Mouse (Mus musculus) spleen, adult 2 months (tissue): ENCODE results near the gene Olfr1188. TPM values are rescaled to one million over a fixed set of nuclear protein-coding genes. Genes with fewer than 3 reads are reported as not detected.
"Not testable (repeated sequence)": the region's sequence is repeated elsewhere in the genome, so short reads cannot be mapped to it uniquely, and the experiment has no call there.

Source experiments
- DNase-seq, 2 experiments: peaks; one replicate each; pipeline versions ENCODE4 v3.0.0 to v3.0.0-alpha.2; 2012 to 2021; ENCODE audit warnings: low spot score in 2 of 2, low read depth in 1 of 2
- H3K27ac ChIP-seq: fragments of 200-500 bp; 2 replicates; pipeline ENCODE4 v1.5.1; 2012; ENCODE audit warnings: low read length, inconsistent platforms; ENCODE audit not compliant: insufficient read depth
- H3K27me3 ChIP-seq: fragments of 200-500 bp; 2 replicates; pipeline ENCODE4 v1.6.1; 2012; ENCODE audit warnings: mild to moderate bottlenecking, moderate library complexity, low read length, inconsistent platforms; ENCODE audit not compliant: control insufficient read depth, insufficient read depth
- H3K36me3 ChIP-seq: fragments of 200-500 bp; 2 replicates; pipeline ENCODE4 v1.6.1; 2012; ENCODE audit warnings: mild to moderate bottlenecking, low read length, inconsistent platforms; ENCODE audit not compliant: control insufficient read depth, insufficient read depth
- H3K4me1 ChIP-seq: fragments of 200-500 bp; 2 replicates; pipeline ENCODE4 v1.6.1; 2011; ENCODE audit warnings: inconsistent platforms; ENCODE audit not compliant: control insufficient read depth, insufficient read depth, insufficient read length
- H3K4me3 ChIP-seq: fragments of 200-500 bp; 2 replicates; pipeline ENCODE4 v1.5.1; 2011; ENCODE audit warnings: mild to moderate bottlenecking, inconsistent platforms; ENCODE audit not compliant: insufficient read depth, insufficient read length; ENCODE audit errors: extremely low read depth
- CTCF ChIP-seq: fragments of 200-500 bp; IDR thresholded peaks from 2 replicates; pipeline ENCODE4 v1.5.1; 2011; ENCODE audit warnings: mild to moderate bottlenecking, inconsistent platforms; ENCODE audit not compliant: insufficient read depth, insufficient read length, insufficient replicate concordance; ENCODE audit errors: extremely low read depth
- POLR2A ChIP-seq: fragments of 200-500 bp; IDR thresholded peaks from 2 replicates; pipeline ENCODE4 v1.6.1; 2011; ENCODE audit warnings: low read depth, low read length, inconsistent platforms
- WGBS: fragments of 180-500 bp; shearing (Covaris S2); methylation state at CpG from one replicate; pipeline ENCODE4 v1.1.7; 2018; 5-methylcytosine and 5-hydroxymethylcytosine counted together
- polyA plus RNA-seq: library from polyadenylated mRNA; depleted of rRNA; stranded (reverse); fragments of >200 nt; gene quantifications from 2 replicates; pipeline ENCODE4 v1.2.3, GENCODE M21; 2012; rRNA removed

Olfr1188 gene
- polyA plus RNA-seq: not detected in 2 replicates

GRCm38 (mm10) chr2:88556635-88557034 lies at the start of gene Olfr1188:
Gene Olfr1188 (plus strand): TSS chr2:88556935.
- H3K36me3 ChIP-seq: no peaks in the 10 kb centered on the region
- no peak within 1 kb of the TSS for H3K4me3 ChIP-seq
- no peak for DNase-seq
- WGBS: 81% methylated on average over 2 of the region's 2 CpGs
- TF ChIP-seq CTCF: no peak
- no peak for TF ChIP-seq POLR2A
- no peak within 1 kb of the TSS for H3K27ac ChIP-seq
- H3K27me3 ChIP-seq: no peaks in the 10 kb centered on the region
- H3K4me1 ChIP-seq: no peaks in the 10 kb centered on the region

- Histone ChIP-seq H3K27me3 (no peaks in the 10 kb centered on the region), H3K4me1 (no peaks in the 10 kb centered on the region), H3K27ac (no peak within 1 kb of the TSS), H3K36me3 (no peaks in the 10 kb centered on the region), H3K4me3 (no peak within 1 kb of the TSS)
- no peak for TF ChIP-seq CTCF
- no peak for TF ChIP-seq POLR2A
- WGBS: 79% methylated on average over 2 of the region's 2 CpGs
- DNase-seq: no peak
Observed at GRCm38 (mm10) chr2:88518251-88518650, 38.5 kb upstream of the Olfr1188 start, which contains the start of gene Olfr1186. Gene Olfr1186 (plus strand): TSS chr2:88518551.

- H3K4me1 ChIP-seq: no peaks in the 10 kb centered on the region
- no peaks in the 10 kb centered on the region for H3K27me3 ChIP-seq
- TF ChIP-seq CTCF (no peak), POLR2A (no peak)
- no peak overlapping the region for H3K4me3 ChIP-seq
- no peak overlapping the region for H3K27ac ChIP-seq
- H3K36me3 ChIP-seq: no peaks in the 10 kb centered on the region
- WGBS: 60% methylated on average over 3 of the region's 3 CpGs
- DNase-seq: no peak
Observed at GRCm38 (mm10) chr2:88525720-88526119, 31.0 kb upstream of the Olfr1188 start.

- not testable (repeated sequence) for H3K27ac ChIP-seq, H3K4me1 ChIP-seq, H3K27me3 ChIP-seq, H3K4me3 ChIP-seq, H3K36me3 ChIP-seq, DNase-seq
- WGBS: 86% methylated on average over 12 of the region's 12 CpGs
Observed at GRCm38 (mm10) chr2:88572696-88573095, 16.0 kb downstream of the Olfr1188 start.

GRCm38 (mm10) chr2:88586154-88586553 lies 29.4 kb downstream of the Olfr1188 start, which contains the start of gene Olfr1189:
Gene Olfr1189 (plus strand): TSS chr2:88586454.
- no peak within 1 kb of the TSS for H3K4me3 ChIP-seq
- no peaks in the 10 kb centered on the region for H3K27me3 ChIP-seq
- no peaks in the 10 kb centered on the region for H3K4me1 ChIP-seq
- no peak for TF ChIP-seq CTCF
- TF ChIP-seq POLR2A: no peak
- no peaks in the 10 kb centered on the region for H3K36me3 ChIP-seq
- no peak within 1 kb of the TSS for H3K27ac ChIP-seq
- DNase-seq: no peak

Other genes starting within 250 kb of the Olfr1188 start
- gene Olfr1174-ps, start 241.8 kb upstream of the Olfr1188 start, polyA plus RNA-seq: not detected in 2 replicates
- gene Olfr1175-ps, start 229.7 kb upstream of the Olfr1188 start, polyA plus RNA-seq: not detected in 2 replicates
- gene Olfr1176, start 220.2 kb upstream of the Olfr1188 start, polyA plus RNA-seq: not detected in 2 replicates
- not detected in 2 replicates for gene Olfr1177-ps, start 210.4 kb upstream of the Olfr1188 start, polyA plus RNA-seq
- not detected in 2 replicates for gene Olfr1178, start 169.9 kb upstream of the Olfr1188 start, polyA plus RNA-seq
- not detected in 2 replicates for gene Olfr1179, start 150.5 kb upstream of the Olfr1188 start, polyA plus RNA-seq
- gene Olfr1180, start 137.8 kb upstream of the Olfr1188 start, polyA plus RNA-seq: not detected in 2 replicates
- gene Olfr1181, start 130.8 kb upstream of the Olfr1188 start, polyA plus RNA-seq: not detected in 2 replicates
- not detected in 2 replicates for gene Gm13757, start 107.8 kb upstream of the Olfr1188 start, polyA plus RNA-seq
- gene Olfr1183, start 102.1 kb upstream of the Olfr1188 start, polyA plus RNA-seq: not detected in 2 replicates
- not detected in 2 replicates for gene Olfr1184, start 73.3 kb upstream of the Olfr1188 start, polyA plus RNA-seq
- gene Olfr1185-ps1, start 63.6 kb upstream of the Olfr1188 start, polyA plus RNA-seq: not detected in 2 replicates
- gene Olfr1186, start 38.4 kb upstream of the Olfr1188 start, polyA plus RNA-seq: not detected in 2 replicates
- not detected in 2 replicates for gene Olfr1189, start 29.5 kb downstream of the Olfr1188 start, polyA plus RNA-seq
- not detected in 2 replicates for gene Olfr1191-ps1, start 83.6 kb downstream of the Olfr1188 start, polyA plus RNA-seq
- not detected in 2 replicates for gene Olfr1192-ps1, start 91.6 kb downstream of the Olfr1188 start, polyA plus RNA-seq
- not detected in 2 replicates for gene Olfr1193, start 118.7 kb downstream of the Olfr1188 start, polyA plus RNA-seq
- gene Olfr1195, start 132.3 kb downstream of the Olfr1188 start, polyA plus RNA-seq: not detected in 2 replicates
- gene Olfr1196, start 147.7 kb downstream of the Olfr1188 start, polyA plus RNA-seq: not detected in 2 replicates
- not detected in 2 replicates for gene Olfr1197, start 175.4 kb downstream of the Olfr1188 start, polyA plus RNA-seq
- gene Olfr1198, start 194.4 kb downstream of the Olfr1188 start, polyA plus RNA-seq: not detected in 2 replicates
- not detected in 2 replicates for gene Olfr1199, start 203.5 kb downstream of the Olfr1188 start, polyA plus RNA-seq
- not detected in 2 replicates for gene Olfr1200, start 213.6 kb downstream of the Olfr1188 start, polyA plus RNA-seq
- not detected in 2 replicates for gene Olfr1201, start 236.1 kb downstream of the Olfr1188 start, polyA plus RNA-seq